Mouse (Mus musculus) cerebellum, adult 2 months (tissue): ENCODE results near the gene Gp9. TPM values are rescaled to one million over a fixed set of nuclear protein-coding genes. Genes with fewer than 3 reads are reported as not detected.
A peak's percentile ranks its signal among the peaks of the same experiment; 100 is the strongest.

Experiments used
- DNase-seq, 2 experiments: peaks; one replicate each; pipeline ENCODE4 v3.0.0; 2021
- H3K27ac ChIP-seq: fragments of 200-500 bp; 2 replicates; pipeline ENCODE4 v1.5.1; 2012; ENCODE audit warnings: low read length, control low read depth, inconsistent platforms; ENCODE audit not compliant: insufficient read depth
- H3K27me3 ChIP-seq: fragments of 200-500 bp; 2 replicates; pipeline ENCODE4 v1.6.1; 2012; ENCODE audit warnings: inconsistent platforms, mild to moderate bottlenecking, low read length, moderate library complexity; ENCODE audit not compliant: control insufficient read depth, insufficient read depth
- H3K4me1 ChIP-seq: fragments of 200-500 bp; 2 replicates; pipeline ENCODE4 v1.6.1; 2011; ENCODE audit warnings: low read length; ENCODE audit not compliant: control insufficient read depth, insufficient read depth
- H3K4me3 ChIP-seq: fragments of 200-500 bp; replicated peaks from 2 replicates; pipeline ENCODE3; 2011; ENCODE audit warnings: mild to moderate bottlenecking, low read depth, low read length, control low read depth; ENCODE audit not compliant: insufficient read depth
- CTCF ChIP-seq: fragments of 200-500 bp; IDR thresholded peaks from 2 replicates; pipeline ENCODE4 v1.5.1; 2011; ENCODE audit warnings: low read depth, mild to moderate bottlenecking, control low read depth, low read length, moderate library complexity, borderline replicate concordance; ENCODE audit not compliant: insufficient read depth
- POLR2A ChIP-seq: fragments of 200-500 bp; IDR thresholded peaks from 2 replicates; pipeline ENCODE4 v1.6.1; 2011; ENCODE audit warnings: low read length, control low read depth, borderline replicate concordance; ENCODE audit not compliant: insufficient read depth
- WGBS: fragments of 180-500 bp; shearing (Covaris S2); methylation state at CpG from one replicate; pipeline ENCODE4 v1.1.7; 2018; 5-methylcytosine and 5-hydroxymethylcytosine counted together
- polyA plus RNA-seq: library from polyadenylated mRNA; depleted of rRNA; stranded (reverse); fragments of >200 nt; gene quantifications from 2 replicates; pipeline ENCODE4 v1.2.3, GENCODE M21; 2012

Gp9 gene
- polyA plus RNA-seq, 1 experiment: 0.49 TPM

- no peaks in the 10 kb centered on the region for H3K4me1 ChIP-seq
- no peaks in the 10 kb centered on the region; the same call in 1 of the 2 replicates for H3K27me3 ChIP-seq
- DNase-seq: no peak
- TF ChIP-seq CTCF: no peak
- no peak for TF ChIP-seq POLR2A
- WGBS: 28% methylated on average over 14 of the region's 14 CpGs
- H3K4me3 ChIP-seq: no peak overlapping the region
- H3K27ac ChIP-seq: no peak overlapping the region
Observed at GRCm38 (mm10) chr6:87733131-87733930, 44.5 kb upstream of the Gp9 start.

DNA sequence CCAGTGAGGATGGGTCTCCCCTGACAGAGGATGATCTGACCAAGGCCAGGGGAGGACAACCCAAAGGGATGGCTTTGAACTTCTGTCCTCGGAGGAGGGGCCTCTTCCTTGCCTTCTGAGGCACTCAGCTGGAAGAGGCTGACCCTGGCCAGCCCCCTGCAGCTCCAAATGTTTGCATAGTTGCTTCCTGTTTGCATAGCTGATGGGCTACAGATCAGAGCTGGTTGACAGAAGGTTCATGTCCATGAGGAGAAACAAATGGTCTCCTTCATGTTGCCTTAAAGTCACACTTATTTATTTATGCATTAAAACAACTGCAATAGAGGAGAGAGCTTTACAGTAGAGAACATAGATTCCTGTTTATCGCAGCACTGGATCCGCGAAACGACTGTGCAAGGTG, 43.7 kb upstream of the Gp9 start:
- H3K27me3 ChIP-seq: no peaks in the 10 kb centered on the region; the same call in 1 of the 2 replicates
- no peaks in the 10 kb centered on the region for H3K4me1 ChIP-seq
- 83% methylated on average over 5 of the region's 5 CpGs for WGBS
- no peak for DNase-seq
- no peak overlapping the region for H3K4me3 ChIP-seq
- no peak overlapping the region for H3K27ac ChIP-seq
- TF ChIP-seq CTCF (no peak), POLR2A (no peak)

- 81% methylated on average over 4 of the region's 4 CpGs for WGBS
- DNase-seq: no peak
- Histone ChIP-seq H3K27me3 (no peaks in the 10 kb centered on the region), H3K4me3 (no peak overlapping the region), H3K4me1 (no peaks in the 10 kb centered on the region), H3K27ac (no peak overlapping the region)
- TF ChIP-seq POLR2A: no peak
- TF ChIP-seq CTCF: no peak
Observed at GRCm38 (mm10) chr6:87736923-87737322, 40.9 kb upstream of the Gp9 start.

DNA sequence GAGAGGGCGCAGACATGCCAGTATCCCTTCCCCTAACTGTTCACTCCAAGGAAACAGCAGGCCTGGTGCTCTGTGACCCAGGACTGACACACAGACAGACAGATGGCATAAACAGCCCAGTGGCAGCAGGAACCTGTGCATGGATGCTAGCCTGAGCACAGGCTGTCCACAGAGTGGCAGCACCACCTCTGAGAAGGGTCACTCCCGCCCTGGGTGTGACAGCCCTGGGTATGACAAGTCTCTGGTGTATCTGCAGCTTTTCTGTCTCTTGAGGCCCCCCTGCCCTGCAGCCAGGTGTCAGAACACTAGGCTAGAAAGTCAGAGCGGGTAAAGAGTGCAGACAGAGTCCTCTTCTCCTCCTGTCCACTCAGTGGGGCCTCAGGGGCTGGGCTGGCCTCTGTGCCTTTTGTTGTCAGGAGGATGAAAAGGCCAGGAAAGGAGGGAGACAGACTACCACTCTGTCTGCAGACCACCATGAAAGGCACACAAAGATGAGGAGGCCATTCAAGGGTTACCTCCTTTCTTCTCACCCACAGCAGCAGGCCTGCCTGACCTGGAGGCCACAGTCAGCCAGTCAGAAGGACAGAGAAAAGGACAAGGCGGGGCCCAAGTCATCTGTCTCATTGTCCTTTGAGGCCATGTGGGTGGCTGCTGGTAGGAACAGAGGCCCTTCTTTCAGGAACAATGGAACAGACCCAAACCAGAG, 39.8 kb upstream of the Gp9 start:
- TF ChIP-seq POLR2A: no peak
- no peak for TF ChIP-seq CTCF
- Histone ChIP-seq H3K27me3 (no peaks in the 10 kb centered on the region), H3K27ac (no peak overlapping the region), H3K4me3 (no peak overlapping the region), H3K4me1 (no peaks in the 10 kb centered on the region)
- peak in 1 of 2 experiments; percentile 11 for DNase-seq
- WGBS: 65% methylated on average over 4 of the region's 4 CpGs

GRCm38 (mm10) chr6:87739898-87740297, 38.0 kb upstream of the Gp9 start:
- no peak for DNase-seq
- Histone ChIP-seq H3K27ac (no peak overlapping the region), H3K4me3 (no peak overlapping the region), H3K27me3 (no peaks in the 10 kb centered on the region), H3K4me1 (no peaks in the 10 kb centered on the region)
- TF ChIP-seq POLR2A: no peak
- TF ChIP-seq CTCF: no peak
- 53% methylated on average over 6 of the region's 6 CpGs for WGBS

GRCm38 (mm10) chr6:87740496-87740895, 37.4 kb upstream of the Gp9 start:
- Histone ChIP-seq H3K4me3 (no peak overlapping the region), H3K27me3 (no peaks in the 10 kb centered on the region), H3K4me1 (no peaks in the 10 kb centered on the region), H3K27ac (no peak overlapping the region)
- DNase-seq: no peak
- TF ChIP-seq CTCF: no peak
- no peak for TF ChIP-seq POLR2A

DNA sequence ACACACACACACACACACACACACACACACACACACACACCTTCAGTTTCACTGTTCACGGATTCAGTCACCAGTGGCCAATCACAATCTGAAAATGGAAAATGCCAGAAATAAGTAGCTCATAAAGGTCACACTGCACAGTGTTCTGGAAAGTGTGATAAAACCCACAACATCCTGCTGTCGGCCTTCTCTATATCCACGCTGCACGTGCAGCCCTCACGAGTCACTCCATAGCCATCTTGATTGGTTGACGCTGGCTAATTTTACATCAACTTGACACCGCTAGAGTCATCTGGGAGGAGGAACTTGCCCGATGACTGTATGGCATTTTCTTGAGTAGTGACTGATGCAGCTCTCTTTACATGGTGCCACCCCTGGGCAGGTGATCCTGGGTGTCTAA, 35.9 kb upstream of the Gp9 start:
- Histone ChIP-seq H3K4me1 (no peaks in the 10 kb centered on the region), H3K4me3 (no peak overlapping the region), H3K27ac (no peak overlapping the region), H3K27me3 (no peaks in the 10 kb centered on the region)
- TF ChIP-seq POLR2A (no peak), CTCF (no peak)
- no peak for DNase-seq
- 93% methylated on average over 8 of the region's 8 CpGs for WGBS

DNA sequence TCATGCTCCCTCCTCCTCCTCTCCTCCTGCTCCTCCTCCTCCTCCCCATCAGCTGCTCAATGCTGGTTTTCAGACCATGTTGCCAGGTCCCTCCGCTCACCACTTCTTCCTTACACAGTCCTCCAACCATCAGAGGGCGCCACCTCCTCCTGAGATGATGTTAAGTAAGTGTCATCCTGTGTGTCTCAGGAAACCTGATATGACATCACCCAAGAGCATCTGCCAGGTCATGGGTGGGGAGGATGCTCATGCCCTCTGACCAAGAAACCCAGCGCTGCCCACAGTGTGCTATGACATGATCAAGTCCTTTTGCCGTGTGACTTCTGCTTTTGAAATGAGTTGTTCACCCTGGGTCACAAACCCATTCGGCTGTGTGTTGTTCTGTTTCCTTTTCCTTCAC, 35.1 kb upstream of the Gp9 start:
- 83% methylated on average over 5 of the region's 5 CpGs for WGBS
- no peak for DNase-seq

More for the DNA sequence above, 35.1 kb upstream of the Gp9 start:
- Histone ChIP-seq H3K27ac (no peak overlapping the region), H3K27me3 (no peaks in the 10 kb centered on the region), H3K4me1 (no peaks in the 10 kb centered on the region), H3K4me3 (no peak overlapping the region)
- TF ChIP-seq POLR2A (no peak), CTCF (no peak)
